ENCODE assay signal across 9 mouse cellular contexts in the genomic region with DNA sequence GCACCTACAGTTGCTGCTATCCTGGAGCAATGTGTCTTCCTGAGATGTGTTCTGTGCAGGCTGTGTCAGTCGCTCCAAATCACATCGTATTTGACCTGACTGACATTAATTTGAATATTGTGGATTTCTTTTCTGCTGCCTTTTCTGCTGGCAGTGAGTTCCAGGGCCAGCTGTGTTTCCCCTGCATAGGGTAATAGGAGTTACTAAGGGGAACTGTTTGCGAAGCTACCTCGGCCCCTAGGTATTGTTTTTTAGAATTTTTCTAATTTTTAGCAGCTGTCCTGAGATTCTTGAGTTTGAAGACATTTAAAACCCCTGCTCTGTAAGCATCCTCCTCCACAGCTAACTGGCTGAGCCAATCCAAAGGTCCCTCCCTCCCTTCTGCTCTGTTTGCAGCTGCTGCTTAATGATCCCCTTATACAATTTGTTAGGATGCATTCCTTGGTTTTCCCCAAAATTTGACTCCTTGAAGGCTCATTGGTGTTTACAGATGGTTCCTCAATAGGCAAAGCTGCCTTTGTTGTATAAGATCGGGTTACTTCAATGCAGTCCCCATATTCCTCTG. TPM values are rescaled to one million over a fixed set of nuclear protein-coding genes. Genes with fewer than 3 reads are reported as not detected.
DNase-seq lines count a peak whose midpoint lies in the region; ATAC-seq and TF ChIP-seq lines count a peak whose summit lies in the region.
"Had no signal": no experiment of that assay in that cellular context is flagged by ENCODE, and none has a peak within 500 bp of the region (broad histone marks: within the 10 kb centered on the region; RNA-seq: fewer than 3 reads in every experiment).

No protein-coding gene starts in this region.

- H3K9ac ChIP-seq in lung, embryonic 15.5 days, result no peak overlapping the region
- no peak overlapping the region for H3K9ac ChIP-seq in forebrain, embryonic 12.5 days
- no peak overlapping the region for H3K9ac ChIP-seq in intestine, postnatal 0 days (ENCODE audit: low read depth, low read length)
- peak overlapping the region; percentile 60 for H3K9ac ChIP-seq in neural tube, embryonic 14.5 days (replicated peaks; ENCODE audit: low read depth, low read length)

- no peak for TF ChIP-seq CTCF in lung, adult 2 months (IDR thresholded peaks at IDR 0.05; ENCODE audit: insufficient read depth, low read length)
- no peak for TF ChIP-seq CTCF in intestine, postnatal 0 days (IDR thresholded peaks at IDR 0.05; ENCODE audit: low read depth)

- no peak for TF ChIP-seq POLR2A in lung, adult 2 months (IDR thresholded peaks at IDR 0.05; ENCODE audit: borderline replicate concordance, extremely low read depth, low read depth, low read length)

- H3K4me3 ChIP-seq in lung, embryonic 15.5 days, result peak overlapping the region; percentile 50
- no peak overlapping the region for H3K4me3 ChIP-seq in lung, adult 2 months (replicated peaks; ENCODE audit: extremely low read depth, low read depth, low read length)
- H3K4me3 ChIP-seq in forebrain, embryonic 12.5 days (replicated peaks), result peak overlapping the region; percentile 54
- H3K4me3 ChIP-seq in intestine, postnatal 0 days (ENCODE audit: low read depth, low read length), result peak overlapping the region; percentile 52
- H3K4me3 ChIP-seq in neural tube, embryonic 14.5 days (ENCODE audit: low read depth, low read length), result peak overlapping the region; percentile 40

- H3K4me1 ChIP-seq in lung, embryonic 15.5 days, result no peaks in the 10 kb centered on the region
- no peaks in the 10 kb centered on the region for H3K4me1 ChIP-seq in lung, adult 2 months (ENCODE audit: control insufficient read depth, insufficient read depth, low read length)
- peaks cover 6% of the 10 kb centered on the region for H3K4me1 ChIP-seq in forebrain, embryonic 12.5 days
- no peaks in the 10 kb centered on the region for H3K4me1 ChIP-seq in intestine, postnatal 0 days (replicated peaks; ENCODE audit: control insufficient read depth, insufficient read depth, low read length)
- H3K4me1 ChIP-seq in neural tube, embryonic 14.5 days (ENCODE audit: control insufficient read depth, insufficient read depth, low read length), result no peaks in the 10 kb centered on the region

- WGBS in lung, embryonic 15.5 days, result 31% methylated on average over 5 of the region's 5 CpGs
- WGBS in lung, adult 2 months, result 37% methylated on average over 5 of the region's 5 CpGs
- 22% methylated on average over 5 of the region's 5 CpGs for WGBS in forebrain, embryonic 12.5 days
- 33% methylated on average over 5 of the region's 5 CpGs for WGBS in intestine, postnatal 0 days
- 23% methylated on average over 5 of the region's 5 CpGs for WGBS in neural tube, embryonic 14.5 days

- H3K9me3 ChIP-seq in lung, embryonic 15.5 days, result no peaks in the 10 kb centered on the region
- no peaks in the 10 kb centered on the region for H3K9me3 ChIP-seq in forebrain, embryonic 12.5 days
- no peaks in the 10 kb centered on the region for H3K9me3 ChIP-seq in intestine, postnatal 0 days (ENCODE audit: control insufficient read depth)
- no peaks in the 10 kb centered on the region for H3K9me3 ChIP-seq in neural tube, embryonic 14.5 days (ENCODE audit: control insufficient read depth, low read length)

- no peak; the same call in 1 of the 2 replicates for ATAC-seq in lung, embryonic 15.5 days (ENCODE audit: borderline replicate concordance, extremely low read depth, low FRiP score, low TSS enrichment)
- peak; percentile 59; the same call in 1 of the 2 replicates for ATAC-seq in forebrain, embryonic 12.5 days (ENCODE audit: low FRiP score)
- no peak for ATAC-seq in intestine, postnatal 0 days
- peak; percentile 55 for ATAC-seq in neural tube, embryonic 14.5 days (ENCODE audit: low read depth)
- ATAC-seq in CD4-positive, CD25-positive, alpha-beta regulatory T cell, adult 4 months, result no peak

- H3K27ac ChIP-seq in lung, embryonic 15.5 days, result no peak overlapping the region
- peak overlapping the region; percentile 82 for H3K27ac ChIP-seq in forebrain, embryonic 12.5 days
- H3K27ac ChIP-seq in intestine, postnatal 0 days (ENCODE audit: low read depth, low read length), result no peak overlapping the region
- peak overlapping the region; percentile 94 for H3K27ac ChIP-seq in neural tube, embryonic 14.5 days (ENCODE audit: low read depth, low read length)

- no peaks in the 10 kb centered on the region for H3K36me3 ChIP-seq in lung, embryonic 15.5 days
- H3K36me3 ChIP-seq in forebrain, embryonic 12.5 days (replicated peaks), result no peaks in the 10 kb centered on the region
- no peaks in the 10 kb centered on the region for H3K36me3 ChIP-seq in intestine, postnatal 0 days (ENCODE audit: control insufficient read depth, insufficient read depth)
- no peaks in the 10 kb centered on the region for H3K36me3 ChIP-seq in neural tube, embryonic 14.5 days (ENCODE audit: control insufficient read depth, insufficient read depth, low read length)

- H3K4me2 ChIP-seq in lung, embryonic 15.5 days, result peak overlapping the region; percentile 84
- peak overlapping the region; percentile 68 for H3K4me2 ChIP-seq in forebrain, embryonic 12.5 days
- peak overlapping the region; percentile 78 for H3K4me2 ChIP-seq in intestine, postnatal 0 days (replicated peaks; ENCODE audit: low read depth)
- peak overlapping the region; percentile 79 for H3K4me2 ChIP-seq in neural tube, embryonic 14.5 days (ENCODE audit: low read depth, low read length)

- no peak for DNase-seq in lung, adult 2 months
- DNase-seq in frontal cortex, postnatal 10 days (ENCODE audit: low spot score in 2 of 2), result no peak
- no peak for DNase-seq in adrenal gland, adult 2 months

- no peaks in the 10 kb centered on the region for H3K27me3 ChIP-seq in lung, embryonic 15.5 days
- H3K27me3 ChIP-seq in forebrain, embryonic 12.5 days, result peaks cover 6% of the 10 kb centered on the region; the same call in 1 of the 2 replicates
- H3K27me3 ChIP-seq in intestine, postnatal 0 days (replicated peaks; ENCODE audit: control insufficient read depth, insufficient read depth, low read length), result no peaks in the 10 kb centered on the region
- H3K27me3 ChIP-seq in neural tube, embryonic 14.5 days (ENCODE audit: control insufficient read depth, insufficient read depth, low read length), result no peaks in the 10 kb centered on the region

RNA-seq across cellular contexts. Expression of gene H2-M10.1, which starts 10.2 kb away (rescaled TPM):
- not detected in 2 replicates for polyA plus RNA-seq in lung, embryonic 15.5 days (2015; fragmentation: Nextera tagmentation; extraction: Ambion mirVana)
- not detected in 2 replicates for polyA plus RNA-seq in lung, adult 2 months (2012; rRNA removed)
- polyA plus RNA-seq in forebrain, embryonic 12.5 days (2016; fragmentation: Nextera tagmentation; extraction: Ambion mirVana), result not detected in 2 replicates
- not detected in 2 replicates for polyA plus RNA-seq in intestine, postnatal 0 days (2015; fragmentation: Nextera tagmentation; extraction: Ambion mirVana)
- not detected in 2 replicates for polyA plus RNA-seq in neural tube, embryonic 14.5 days (2014; fragmentation: Nextera tagmentation; extraction: Ambion mirVana)
- polyA plus RNA-seq in CD4-positive, CD25-positive, alpha-beta regulatory T cell, adult 4 months (2017; shearing (Covaris generic)), result not detected
- total RNA-seq in adrenal gland, adult 2 months (2021), result not detected
- polyA plus RNA-seq in adrenal gland, adult 2 months (2012; rRNA removed), result not detected in 2 replicates
- total RNA-seq: adrenal gland, adult 18-20 months had no signal

RNA-seq across cellular contexts. Expression of gene H2-M10.2, which starts 29.5 kb away (rescaled TPM):
- 0.17 and 0.19 TPM in 2 replicates for polyA plus RNA-seq in lung, embryonic 15.5 days (2015; fragmentation: Nextera tagmentation; extraction: Ambion mirVana)
- polyA plus RNA-seq in lung, adult 2 months (2012; rRNA removed), result not detected in 2 replicates
- 0.18 TPM in 1 of 2 replicates, not detected in the other for polyA plus RNA-seq in forebrain, embryonic 12.5 days (2016; fragmentation: Nextera tagmentation; extraction: Ambion mirVana)
- not detected in 2 replicates for polyA plus RNA-seq in intestine, postnatal 0 days (2015; fragmentation: Nextera tagmentation; extraction: Ambion mirVana)
- 0.24 TPM in 2 replicates for polyA plus RNA-seq in neural tube, embryonic 14.5 days (2014; fragmentation: Nextera tagmentation; extraction: Ambion mirVana)
- under 1 TPM in 1 of 2 experiments, not detected in 1; 0.39 TPM for polyA plus RNA-seq in CD4-positive, CD25-positive, alpha-beta regulatory T cell, adult 4 months (2017; shearing (Covaris generic))
- total RNA-seq in adrenal gland, adult 2 months (2021), result not detected
- not detected in 2 replicates for polyA plus RNA-seq in adrenal gland, adult 2 months (2012; rRNA removed)
- total RNA-seq: adrenal gland, adult 18-20 months had no signal

RNA-seq across cellular contexts. Expression of gene Trim39, which starts 43.7 kb away (rescaled TPM):
- polyA plus RNA-seq in lung, embryonic 15.5 days (2015; fragmentation: Nextera tagmentation; extraction: Ambion mirVana), result 15.1 and 15.8 TPM in 2 replicates
- polyA plus RNA-seq in lung, adult 2 months (2012; rRNA removed), result 14.9 and 15.6 TPM in 2 replicates
- polyA plus RNA-seq in forebrain, embryonic 12.5 days (2016; fragmentation: Nextera tagmentation; extraction: Ambion mirVana), result 22.2 and 23.3 TPM in 2 replicates
- polyA plus RNA-seq in intestine, postnatal 0 days (2015; fragmentation: Nextera tagmentation; extraction: Ambion mirVana), result 4.2 and 5.7 TPM in 2 replicates
- polyA plus RNA-seq in neural tube, embryonic 14.5 days (2014; fragmentation: Nextera tagmentation; extraction: Ambion mirVana), result 22.3 and 26.9 TPM in 2 replicates
- 10 to 100 TPM; 17.2 to 25.9 TPM for polyA plus RNA-seq in CD4-positive, CD25-positive, alpha-beta regulatory T cell, adult 4 months (2017; shearing (Covaris generic))
- total RNA-seq in adrenal gland, adult 2 months (2021), result 10 to 100 TPM; 16.1 to 18.4 TPM
- polyA plus RNA-seq in adrenal gland, adult 2 months (2012; rRNA removed), result 14.1 and 14.7 TPM in 2 replicates

RNA-seq across cellular contexts. Expression of gene H2-M10.3, which starts 52.4 kb away (rescaled TPM):
- not detected in 2 replicates for polyA plus RNA-seq in lung, embryonic 15.5 days (2015; fragmentation: Nextera tagmentation; extraction: Ambion mirVana)
- not detected in 2 replicates for polyA plus RNA-seq in lung, adult 2 months (2012; rRNA removed)
- not detected in 2 replicates for polyA plus RNA-seq in forebrain, embryonic 12.5 days (2016; fragmentation: Nextera tagmentation; extraction: Ambion mirVana)
- not detected in 2 replicates for polyA plus RNA-seq in intestine, postnatal 0 days (2015; fragmentation: Nextera tagmentation; extraction: Ambion mirVana)
- not detected in 2 replicates for polyA plus RNA-seq in neural tube, embryonic 14.5 days (2014; fragmentation: Nextera tagmentation; extraction: Ambion mirVana)
- polyA plus RNA-seq in CD4-positive, CD25-positive, alpha-beta regulatory T cell, adult 4 months (2017; shearing (Covaris generic)), result not detected
- not detected for total RNA-seq in adrenal gland, adult 2 months (2021)
- polyA plus RNA-seq in adrenal gland, adult 2 months (2012; rRNA removed), result not detected in 2 replicates
- total RNA-seq: adrenal gland, adult 18-20 months had no signal

RNA-seq across cellular contexts. Expression of gene Rpp21, which starts 57.9 kb away (rescaled TPM):
- 177 and 178 TPM in 2 replicates for polyA plus RNA-seq in lung, embryonic 15.5 days (2015; fragmentation: Nextera tagmentation; extraction: Ambion mirVana)
- polyA plus RNA-seq in lung, adult 2 months (2012; rRNA removed), result 67.6 and 80.1 TPM in 2 replicates
- polyA plus RNA-seq in forebrain, embryonic 12.5 days (2016; fragmentation: Nextera tagmentation; extraction: Ambion mirVana), result 75.8 and 84.7 TPM in 2 replicates
- polyA plus RNA-seq in intestine, postnatal 0 days (2015; fragmentation: Nextera tagmentation; extraction: Ambion mirVana), result 103 and 110 TPM in 2 replicates
- 132 and 170 TPM in 2 replicates for polyA plus RNA-seq in neural tube, embryonic 14.5 days (2014; fragmentation: Nextera tagmentation; extraction: Ambion mirVana)
- polyA plus RNA-seq in CD4-positive, CD25-positive, alpha-beta regulatory T cell, adult 4 months (2017; shearing (Covaris generic)), result 100 to 1,000 TPM; 191 to 211 TPM
- total RNA-seq in adrenal gland, adult 2 months (2021), result 10 to 100 TPM; 43.6 to 60.5 TPM
- polyA plus RNA-seq in adrenal gland, adult 2 months (2012; rRNA removed), result 89.4 and 106 TPM in 2 replicates

Comparison
In these comparisons a context has a peak if more than half of its experiments do, and no peak if none do; other contexts are left out.
1. ATAC-seq: peak in forebrain, embryonic 12.5 days (single experiment) and neural tube, embryonic 14.5 days (single experiment); none in lung, embryonic 15.5 days (single experiment), intestine, postnatal 0 days (single experiment) and CD4-positive, CD25-positive, alpha-beta regulatory T cell, adult 4 months (single experiment).
2. H3K27ac ChIP-seq: peak in forebrain, embryonic 12.5 days (single experiment) and neural tube, embryonic 14.5 days (single experiment); none in lung, embryonic 15.5 days (single experiment) and intestine, postnatal 0 days (single experiment).
3. Peak in every context shown above with its lines, with median percentiles within 50 percentile points of each other: H3K4me2 ChIP-seq.